8 mouse cellular contexts compared by ENCODE assay signal in genomic region chr14:79390265-79390926, GRCm38 (mm10). TPM values are rescaled to one million over a fixed set of nuclear protein-coding genes. Genes with fewer than 3 reads are reported as not detected.
DNase-seq lines count a peak whose midpoint lies in the region; ATAC-seq and TF ChIP-seq lines count a peak whose summit lies in the region.

Gene Naa16, minus strand, starts transcription at chr14:79390778.

- under 1% methylated on average over 67 of the region's 71 CpGs for WGBS in forebrain, embryonic 16.5 days
- WGBS in lung, embryonic 15.5 days = under 1% methylated on average over 71 of the region's 71 CpGs

- peak within 1 kb of the TSS; percentile 99 for H3K9ac ChIP-seq in ES-E14 (ENCODE audit: insufficient read depth, low read depth, low read length, poor library complexity, severe bottlenecking)
- H3K9ac ChIP-seq in forebrain, embryonic 16.5 days (replicated peaks; ENCODE audit: low read depth, low read length) = peak within 1 kb of the TSS; percentile 89
- H3K9ac ChIP-seq in lung, embryonic 15.5 days = peak within 1 kb of the TSS; percentile 98

- H3K4me3 ChIP-seq in ES-E14 (ENCODE audit: insufficient read depth in 1 of 2, low read depth in 1 of 2, low read length in 2 of 2, poor library complexity in 1 of 2, severe bottlenecking in 1 of 2) = peak within 1 kb of the TSS; percentile 90 to 99
- peak within 1 kb of the TSS; percentile 99 for H3K4me3 ChIP-seq in forebrain, embryonic 16.5 days (replicated peaks; ENCODE audit: low read length)
- peak within 1 kb of the TSS; percentile 95 for H3K4me3 ChIP-seq in lung, embryonic 15.5 days

- no peaks in the 10 kb centered on the region for H3K27me3 ChIP-seq in forebrain, embryonic 16.5 days (replicated peaks; ENCODE audit: control insufficient read depth, insufficient read depth, low read length)
- H3K27me3 ChIP-seq in lung, embryonic 15.5 days = no peaks in the 10 kb centered on the region

- no peaks in the 10 kb centered on the region for H3K4me1 ChIP-seq in ES-E14 (ENCODE audit: control insufficient read depth in 2 of 2, insufficient read depth in 2 of 2, low read length in 2 of 2, poor library complexity in 1 of 2)
- H3K4me1 ChIP-seq in forebrain, embryonic 16.5 days (replicated peaks; ENCODE audit: control insufficient read depth, insufficient read depth, low read length) = peaks cover 10% of the 10 kb centered on the region
- peaks cover 14% of the 10 kb centered on the region for H3K4me1 ChIP-seq in lung, embryonic 15.5 days

- H3K27ac ChIP-seq in ES-E14 (ENCODE audit: insufficient read depth, low read depth, low read length, poor library complexity, severe bottlenecking) = peak within 1 kb of the TSS; percentile 91
- H3K27ac ChIP-seq in forebrain, embryonic 16.5 days (ENCODE audit: low read length) = peak within 1 kb of the TSS; percentile 98
- H3K27ac ChIP-seq in lung, embryonic 15.5 days = peak within 1 kb of the TSS; percentile 100

- peak within 1 kb of the TSS; percentile 82 for H3K4me2 ChIP-seq in forebrain, embryonic 16.5 days (ENCODE audit: low read length)
- H3K4me2 ChIP-seq in lung, embryonic 15.5 days = peak within 1 kb of the TSS; percentile 85

- no peaks in the 10 kb centered on the region for H3K9me3 ChIP-seq in ES-E14 (ENCODE audit: control insufficient read depth, insufficient read depth, low read depth, low read length)
- no peaks in the 10 kb centered on the region for H3K9me3 ChIP-seq in forebrain, embryonic 16.5 days (ENCODE audit: control insufficient read depth, low read length)
- no peaks in the 10 kb centered on the region for H3K9me3 ChIP-seq in lung, embryonic 15.5 days

- ATAC-seq in forebrain, embryonic 16.5 days = peak; percentile 97
- peak; percentile 97 for ATAC-seq in lung, embryonic 15.5 days (ENCODE audit: borderline replicate concordance, extremely low read depth, low FRiP score, low TSS enrichment)

- in situ Hi-C loops in ES-E14 (cut with MboI; ENCODE audit: low sequenced_read_pairs in 2 of 2, unreplicated experiment in 2 of 2) = loop anchor here in 1 of 2 experiments (10.0 kb wide), 1 partner anchor 74 kb away; no protein-coding TSS in a partner anchor

- H3K36me3 ChIP-seq in ES-E14 (ENCODE audit: control insufficient read depth, insufficient read depth, low read length, poor library complexity, severe bottlenecking) = no peaks in the 10 kb centered on the region; the same call in 1 of the 2 replicates
- no peaks in the 10 kb centered on the region for H3K36me3 ChIP-seq in forebrain, embryonic 16.5 days (ENCODE audit: control insufficient read depth, insufficient read depth)
- peaks cover 5% of the 10 kb centered on the region; the same call in 1 of the 2 replicates for H3K36me3 ChIP-seq in lung, embryonic 15.5 days

- peak; percentile 88 for DNase-seq in ES-E14 (ENCODE audit: low read depth, low spot score)
- peak; percentile 92 for DNase-seq in cerebellum, adult 11-12 months
- peak; percentile 97 for DNase-seq in heart, postnatal 4 days
- DNase-seq in layer of hippocampus, adult 8-10 months (ENCODE audit: low spot score in 2 of 2) = peak; percentile 86 to 94
- peak; percentile 89 for DNase-seq in ovary, adult 18-20 months (ENCODE audit: low spot score)
- DNase-seq in thymus, postnatal 0 days (ENCODE audit: low spot score) = peak; percentile 96

TF ChIP-seq in ES-E14, 5 proteins besides CTCF, POLR2A, EP300 and RAD21:
- TF ChIP-seq ZC3H11A (IDR thresholded peaks at IDR 0.05; ENCODE audit: borderline replicate concordance, low read depth, low read length) = no peak
- no peak for TF ChIP-seq ZNF384 (IDR thresholded peaks at IDR 0.05; ENCODE audit: low read depth, low read length)
- TF ChIP-seq MAFK (IDR thresholded peaks at IDR 0.05; ENCODE audit: insufficient read depth, low read depth, low read length) = no peak
- TF ChIP-seq CHD2 (IDR thresholded peaks at IDR 0.05; ENCODE audit: low read depth, low read length) = no peak
- peak; percentile 76 for TF ChIP-seq HCFC1 (IDR thresholded peaks at IDR 0.05; ENCODE audit: borderline replicate concordance, insufficient read depth, low read length)

RNA-seq across cellular contexts. Expression of gene Naa16, which starts in this region (rescaled TPM):
- total RNA-seq in ES-E14 (2012; rRNA removed) = 13.5 and 21.9 TPM in 2 replicates
- polyA plus RNA-seq in forebrain, embryonic 16.5 days (2015; fragmentation: Nextera tagmentation; extraction: Ambion mirVana) = 27.5 and 28.6 TPM in 2 replicates
- total RNA-seq in heart, postnatal 4 days (2021) = 10 to 100 TPM; 14.9 to 15.0 TPM
- total RNA-seq in layer of hippocampus, adult 8-10 months (2022) = 10 to 100 TPM; 14.6 to 17.0 (median 16.3) TPM
- 41.0 and 45.9 TPM in 2 replicates for polyA plus RNA-seq in lung, embryonic 15.5 days (2015; fragmentation: Nextera tagmentation; extraction: Ambion mirVana)
- 59.5 and 72.6 TPM in 2 replicates for polyA plus RNA-seq in thymus, postnatal 0 days (2015; fragmentation: Nextera tagmentation; extraction: Ambion mirVana)

Comparison
In these comparisons a context has a peak if more than half of its experiments do, and no peak if none do; other contexts are left out.
1. Peak in every context shown above with its lines: DNase-seq, ATAC-seq, H3K4me3 ChIP-seq and H3K27ac ChIP-seq.